Mouse (Mus musculus): ENCODE measurements around the gene AI597479.

AI597479 gene
- long read RNA-seq, experiment 1, transcript AI597479-201 (4 exons, 3,458 nt) = major isoform, 9 of 10 reads
- long read RNA-seq, experiment 1, partial matches to known transcripts = 0 of 10 reads
- long read RNA-seq, experiment 1, other reads (novel, unspliced or antisense) = 1 of 10 reads
- long read RNA-seq, experiment 2, transcript AI597479-201 (4 exons, 3,458 nt) = major isoform, 7 of 10 reads
- long read RNA-seq, experiment 2, partial matches to known transcripts = 3 of 10 reads
- long read RNA-seq, experiment 2, other reads (novel, unspliced or antisense) = 0 of 10 reads

DNA sequence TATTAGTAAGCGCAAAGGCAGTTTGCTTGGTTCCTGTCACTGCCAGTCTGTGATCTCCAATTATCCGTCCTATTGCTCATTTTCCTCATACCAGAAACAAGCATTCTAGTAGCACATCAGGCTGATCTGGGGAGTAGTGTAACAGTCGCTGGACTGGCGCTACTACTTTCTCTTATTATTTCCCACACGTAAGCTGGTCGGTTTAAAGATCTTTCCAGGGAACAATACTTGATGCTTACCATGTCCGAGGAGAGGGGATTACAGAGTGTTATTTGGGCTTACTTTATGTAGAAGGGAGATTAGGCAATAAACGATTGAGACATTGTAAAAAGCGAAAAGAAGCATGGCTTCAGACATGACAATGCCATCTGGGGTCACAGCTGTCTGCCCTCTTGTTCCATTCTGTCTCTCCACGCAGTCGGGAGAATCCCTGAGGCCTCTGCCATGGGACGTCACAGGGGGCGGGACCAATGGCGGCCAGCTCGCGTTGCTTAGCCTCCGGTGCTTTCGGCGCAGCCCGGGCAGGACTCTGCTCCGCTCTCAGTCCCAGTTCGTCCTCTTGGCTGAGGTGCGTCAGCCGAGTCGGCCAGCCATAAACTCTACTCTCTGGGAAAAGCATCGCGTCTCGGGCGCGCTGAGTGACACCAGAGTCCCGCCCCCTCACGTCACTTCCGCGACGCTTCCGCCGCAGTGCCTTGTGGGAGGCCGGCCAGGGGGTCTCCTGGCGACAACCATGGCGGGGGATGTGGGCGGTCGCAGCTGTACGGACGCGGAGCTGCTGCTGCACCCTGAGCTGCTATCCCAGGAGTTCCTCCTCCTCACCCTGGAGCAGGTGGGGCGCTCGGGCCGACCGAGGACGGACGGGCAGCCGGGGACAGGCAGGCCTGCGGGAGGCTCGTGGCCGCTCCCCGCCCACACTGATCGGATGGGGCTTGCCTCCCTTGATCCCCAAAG is at the start of gene AI597479, which contains the start of gene Tgfbrap1:
Gene AI597479 (plus strand): TSS at position 680 of the 954 bp plus-strand sequence.
Gene Tgfbrap1 (minus strand): TSS at position 607 of the 954 bp plus-strand sequence.
- intact Hi-C loops (cut with DNase I) = no loop called here

DNA sequence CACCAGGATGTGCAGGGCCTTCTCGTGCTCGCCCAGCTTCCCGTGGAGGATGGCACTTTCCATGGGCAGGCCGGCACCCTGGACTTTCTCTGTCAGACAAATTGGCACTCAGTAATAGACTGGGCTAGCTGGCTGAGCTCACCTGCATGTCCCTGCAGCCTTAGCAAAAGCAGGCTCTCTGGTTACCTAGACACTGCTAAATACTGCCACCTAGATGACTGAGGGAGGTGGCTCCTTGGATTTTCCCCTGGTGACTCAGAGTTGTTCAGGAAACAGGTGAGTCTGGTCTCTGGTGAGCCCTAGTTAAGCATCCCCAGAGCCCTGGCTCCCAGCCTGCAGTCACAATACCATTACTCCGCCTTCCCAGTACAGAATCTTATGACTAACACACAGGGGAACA is 46.6 kb upstream of the AI597479 start:
- intact Hi-C loops (cut with DNase I) = no loop called here

GRCm38 (mm10) chr1:43065615-43066310 is 32.7 kb upstream of the AI597479 start:
- intact Hi-C loops (cut with DNase I) = loop anchor here (2.0 kb wide), 1 partner anchor 151 kb away; no protein-coding TSS in a partner anchor

DNA sequence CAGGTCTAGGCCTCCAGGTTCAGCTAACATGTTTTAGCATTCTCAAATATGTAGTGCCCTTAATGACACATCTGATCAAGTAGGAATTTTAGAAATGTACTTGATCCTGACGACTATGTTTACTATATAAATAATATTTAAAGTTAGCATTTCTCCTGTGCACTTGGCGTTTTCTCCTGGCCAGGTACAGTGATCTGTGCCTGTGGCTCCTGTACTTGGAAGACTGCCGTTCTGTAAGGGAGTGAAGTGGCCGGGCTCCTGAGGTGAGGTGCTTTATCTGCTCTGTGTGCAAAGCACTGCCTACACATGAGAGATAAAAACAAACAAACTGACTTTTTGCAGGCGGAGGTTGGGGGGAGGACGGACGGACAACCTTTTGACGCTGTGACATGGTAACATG is 31.9 kb upstream of the AI597479 start:
- intact Hi-C loops (cut with DNase I) = loop anchor here (2.0 kb wide), 1 partner anchor 152 kb away; no protein-coding TSS in a partner anchor

DNA sequence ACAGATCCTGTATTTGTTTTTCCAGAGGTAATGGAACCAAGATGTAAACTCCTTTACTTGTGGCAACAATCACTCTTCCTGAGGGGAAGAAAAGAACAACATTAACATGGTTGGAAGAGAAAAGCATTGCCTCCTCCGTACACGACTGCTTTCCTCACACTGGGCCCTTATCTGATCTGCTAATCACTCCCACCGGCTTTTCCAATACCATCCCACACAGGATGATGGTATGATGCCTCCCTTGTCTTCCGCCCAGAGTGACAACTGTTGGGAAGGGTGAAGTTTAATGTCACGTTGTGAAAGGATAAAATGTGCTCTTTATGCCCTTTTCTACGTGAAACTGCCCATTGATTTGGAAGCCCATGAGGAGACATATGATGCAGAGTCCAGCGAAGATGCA is 31.0 kb upstream of the AI597479 start:
- intact Hi-C loops (cut with DNase I) = loop anchor here (2.0 kb wide), 1 partner anchor 153 kb away; no protein-coding TSS in a partner anchor

GRCm38 (mm10) chr1:43070726-43071125 is 27.8 kb upstream of the AI597479 start:
- intact Hi-C loops (cut with DNase I) = no loop called here

- intact Hi-C loops (cut with DNase I) = no loop called here
Observed at GRCm38 (mm10) chr1:43072028-43072427, 26.5 kb upstream of the AI597479 start.

DNA sequence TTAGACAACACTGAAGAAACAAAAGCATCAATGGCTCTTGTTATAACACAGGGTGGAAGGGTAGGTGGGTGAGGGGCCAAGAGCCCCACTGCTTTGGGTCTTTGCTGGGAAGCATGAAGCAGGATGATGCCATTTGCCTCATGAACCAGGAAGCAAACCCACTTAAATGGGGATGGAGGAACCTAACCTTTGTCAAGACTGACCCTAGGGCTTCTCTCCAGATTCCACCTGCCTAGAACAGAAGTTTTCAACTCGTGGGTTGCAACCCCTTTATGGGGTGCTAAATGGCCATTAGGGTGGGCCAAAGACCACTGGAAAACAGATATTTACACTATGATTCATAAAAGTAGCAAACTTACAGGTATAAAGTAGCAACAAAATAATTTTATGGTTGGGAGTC is 25.9 kb upstream of the AI597479 start:
- intact Hi-C loops (cut with DNase I) = no loop called here

DNA sequence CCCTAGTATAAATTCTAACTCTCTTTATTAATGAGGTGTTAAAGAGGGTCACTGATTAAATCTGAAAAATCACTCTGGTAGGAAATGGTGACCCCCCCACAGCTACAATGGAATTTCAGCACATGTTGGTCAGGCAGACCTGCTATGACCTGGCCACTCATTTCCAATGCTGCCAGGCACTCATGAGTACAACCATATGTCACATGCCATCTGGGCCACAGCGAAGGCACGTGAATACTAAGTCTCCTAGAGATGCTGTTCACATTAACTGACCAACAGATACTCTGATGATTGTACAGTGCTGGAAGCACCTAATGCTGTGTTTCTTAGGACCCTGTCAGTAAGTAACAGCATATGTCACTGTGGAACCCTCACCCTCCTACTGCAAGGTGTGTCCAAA is 23.7 kb upstream of the AI597479 start:
- intact Hi-C loops (cut with DNase I) = no loop called here

DNA sequence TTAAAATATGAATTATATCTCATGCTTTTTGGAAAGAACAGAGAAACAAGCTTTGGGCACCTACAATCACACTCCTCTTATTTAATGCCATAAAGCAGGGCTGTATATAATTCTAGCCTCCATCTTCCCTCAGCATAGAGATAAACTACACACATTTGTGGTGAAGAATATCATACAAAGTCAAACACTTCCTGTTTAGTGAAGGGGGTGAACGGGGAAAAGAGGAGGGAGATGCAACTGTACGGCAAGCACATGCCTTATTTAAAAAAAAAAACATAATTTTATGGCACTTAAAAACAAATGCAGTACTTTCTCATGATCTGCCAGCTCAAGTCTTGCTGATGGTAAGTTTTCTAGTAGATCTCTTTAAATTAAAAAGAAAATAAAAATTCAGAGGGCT is 20.4 kb upstream of the AI597479 start:
- intact Hi-C loops (cut with DNase I) = no loop called here

GRCm38 (mm10) chr1:43082946-43083345 is 15.6 kb upstream of the AI597479 start:
- intact Hi-C loops (cut with DNase I) = no loop called here

DNA sequence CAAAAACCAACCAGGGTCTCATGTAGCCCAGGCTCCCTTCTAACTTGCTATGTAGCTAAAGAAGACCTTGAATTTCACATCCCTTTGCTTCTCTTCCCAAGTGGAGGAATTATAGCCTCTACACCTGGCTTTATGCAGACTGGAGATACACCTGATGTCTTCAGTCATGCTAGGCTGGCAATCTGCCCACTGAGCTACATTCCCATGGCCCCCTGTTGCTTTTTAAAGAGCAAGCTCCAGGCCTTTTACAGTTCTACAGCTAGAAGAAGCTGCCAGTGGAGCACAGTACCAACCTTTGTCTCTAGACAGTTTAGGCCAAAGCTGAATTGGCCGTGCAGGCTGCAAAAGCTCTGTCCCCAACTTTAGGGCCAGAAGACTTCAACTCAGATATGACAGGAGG is 8.1 kb upstream of the AI597479 start:
- intact Hi-C loops (cut with DNase I) = no loop called here

GRCm38 (mm10) chr1:43091306-43092055 is 7.0 kb upstream of the AI597479 start:
- intact Hi-C loops (cut with DNase I) = no loop called here

DNA sequence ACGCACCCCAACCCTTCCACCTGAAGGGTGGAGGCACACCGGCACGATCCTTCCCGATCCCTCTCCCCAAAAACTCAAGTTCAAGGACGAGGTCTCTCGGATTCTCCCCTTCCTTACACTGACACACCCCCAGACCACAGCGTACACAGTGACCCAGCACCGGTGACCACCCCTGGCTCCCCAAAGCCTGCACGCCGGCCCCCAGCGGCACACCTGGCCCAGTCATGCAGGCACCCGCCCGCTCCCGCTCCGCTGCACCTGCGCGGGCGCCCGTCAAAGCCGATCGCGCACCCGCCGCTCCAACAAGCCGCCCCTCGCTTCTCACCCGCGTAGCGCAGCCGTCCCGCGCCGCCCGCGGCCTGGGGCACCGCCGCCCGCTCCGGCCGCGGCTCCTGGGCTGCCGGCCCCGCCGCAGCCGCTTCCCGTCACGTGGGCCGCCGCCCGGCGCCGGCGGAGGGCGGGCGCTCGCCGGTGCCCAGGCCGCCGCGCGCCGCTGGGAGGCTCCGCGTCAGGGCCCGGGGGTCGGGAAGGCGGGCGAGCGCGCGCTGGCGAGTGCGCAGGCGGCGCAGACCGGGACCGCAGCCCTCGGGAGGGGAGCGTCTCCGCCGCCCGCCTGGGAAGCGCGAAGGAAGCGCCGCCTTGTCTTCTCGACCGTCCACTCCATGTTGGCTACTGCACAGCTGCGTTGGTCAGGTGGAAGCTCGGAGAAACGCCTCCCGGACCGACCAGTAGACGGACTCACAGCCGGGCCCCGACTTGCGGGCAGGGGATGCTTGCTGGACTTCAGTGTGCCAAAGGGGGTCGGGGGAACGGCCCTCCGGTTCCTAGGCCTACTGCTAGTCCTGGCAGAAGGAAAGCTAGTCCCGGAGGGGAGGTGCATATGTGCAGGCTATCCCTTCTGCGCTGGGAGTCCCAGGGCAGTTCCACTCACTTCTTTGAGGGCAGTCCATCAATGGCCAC is 6.2 kb upstream of the AI597479 start:
- intact Hi-C loops (cut with DNase I) = no loop called here

DNA sequence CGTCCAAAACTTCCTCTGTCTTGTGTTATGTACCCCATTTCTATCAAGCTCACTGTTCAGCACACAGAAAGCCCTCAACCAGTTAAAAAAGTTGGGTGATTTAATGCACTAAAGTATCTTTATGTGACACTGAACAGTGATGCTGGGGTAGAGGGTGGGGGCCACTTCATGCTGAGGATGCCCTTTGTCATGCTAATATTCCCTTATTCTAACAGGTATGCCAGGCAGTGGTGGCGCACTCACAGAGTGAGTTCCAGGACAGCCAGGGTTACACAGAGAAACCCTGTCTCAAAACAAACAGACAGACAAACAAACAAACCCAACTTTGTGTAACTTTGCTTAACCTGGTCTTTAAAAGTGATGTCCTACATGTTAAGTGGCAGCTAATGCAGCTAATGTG is 4.3 kb upstream of the AI597479 start:
- intact Hi-C loops (cut with DNase I) = no loop called here

GRCm38 (mm10) chr1:43108729-43109128 is 10.2 kb downstream of the AI597479 start:
- intact Hi-C loops (cut with DNase I) = no loop called here

DNA sequence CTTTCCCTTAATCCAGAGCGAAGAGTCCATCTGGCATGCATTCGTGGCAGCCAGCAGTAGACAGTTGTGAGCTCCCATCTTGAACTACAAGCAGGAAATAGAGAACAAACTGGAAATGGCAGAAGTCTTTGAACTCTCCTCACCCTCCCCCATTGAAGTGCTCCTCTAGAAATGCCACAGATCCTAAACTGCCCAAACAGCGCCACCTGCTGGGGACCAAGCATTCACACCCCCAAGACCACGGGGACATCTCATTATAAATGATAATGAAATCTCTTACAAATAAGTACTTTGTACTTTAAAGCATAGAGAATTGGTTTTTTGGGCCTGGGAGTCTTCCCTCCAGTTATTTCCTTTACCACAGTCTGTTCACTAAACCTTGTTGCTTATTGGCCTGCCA is 12.0 kb downstream of the AI597479 start:
- intact Hi-C loops (cut with DNase I) = no loop called here

DNA sequence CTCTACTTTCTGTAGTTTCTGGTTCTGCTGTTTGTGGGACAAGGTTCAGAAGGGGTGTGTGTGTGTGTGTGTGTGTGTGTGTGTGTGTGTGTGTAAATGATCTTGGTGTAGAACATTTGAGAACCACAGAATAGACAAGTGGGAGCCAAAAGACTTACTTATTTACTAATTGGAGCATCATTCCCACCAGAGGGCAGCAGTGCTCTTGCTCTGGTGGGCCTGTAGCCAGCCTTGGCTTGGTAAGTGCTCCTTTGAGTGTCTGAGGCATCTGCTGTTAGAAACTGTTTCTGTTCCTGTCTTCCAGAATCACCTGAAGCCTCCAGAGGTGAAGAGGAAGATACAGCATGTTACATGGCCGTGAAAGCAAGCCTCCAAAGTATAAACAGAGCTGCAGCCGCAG is 14.4 kb downstream of the AI597479 start:
- intact Hi-C loops (cut with DNase I) = no loop called here

- intact Hi-C loops (cut with DNase I) = no loop called here
Observed at GRCm38 (mm10) chr1:43117435-43117834, 18.9 kb downstream of the AI597479 start.

- intact Hi-C loops (cut with DNase I) = no loop called here
Observed at GRCm38 (mm10) chr1:43120950-43121349, 22.4 kb downstream of the AI597479 start.
